Mouse (Mus musculus): ENCODE measurements around the gene Tle3.

Gene Tle3

GRCm38 (mm10) chr9:61358933-61359332, 13.2 kb upstream of the Tle3 start:
- no peak for DNase-seq (ENCODE audit: low spot score in 2 of 2)

DNA sequence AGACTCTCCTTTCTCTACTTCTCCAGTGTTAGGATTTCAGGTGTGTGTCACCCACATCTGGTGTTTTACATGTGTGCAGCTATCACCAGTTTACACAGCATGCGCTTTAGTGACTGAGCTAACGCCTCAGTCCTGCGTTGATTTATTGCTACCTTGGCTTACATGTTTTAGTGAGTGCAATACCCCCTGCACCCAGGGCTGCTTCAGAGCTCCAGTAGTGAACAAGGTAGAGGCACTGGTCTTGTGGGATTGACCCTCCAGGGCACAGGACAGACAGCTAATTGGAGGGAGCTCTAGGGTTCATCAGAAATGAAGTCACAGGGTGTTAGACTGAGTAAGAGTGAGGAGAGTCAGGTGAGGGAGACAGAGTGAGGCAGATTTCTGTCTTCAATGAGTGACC, 12.4 kb upstream of the Tle3 start:
- no peak for DNase-seq (ENCODE audit: low spot score in 2 of 2)

DNA sequence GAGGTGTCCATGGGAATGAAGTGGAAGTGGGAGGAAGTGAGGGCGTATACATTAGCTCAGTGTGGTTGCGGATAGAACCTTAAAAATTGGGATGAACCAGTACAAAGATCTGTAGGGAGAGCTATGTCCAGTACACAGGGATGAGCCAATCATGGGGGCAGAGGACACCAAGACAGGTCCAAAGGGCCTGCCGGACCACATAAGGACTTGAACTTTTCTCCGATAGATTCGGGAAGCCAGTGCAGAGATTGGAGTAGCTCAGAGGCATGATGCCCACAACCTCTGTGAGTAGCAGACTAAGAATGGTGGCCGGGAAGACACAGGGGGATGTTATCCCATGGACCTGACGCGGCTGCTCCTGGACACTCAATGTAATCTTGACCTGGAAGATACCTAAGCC, 12.0 kb upstream of the Tle3 start:
- no peak for DNase-seq (ENCODE audit: low spot score in 2 of 2)

DNA sequence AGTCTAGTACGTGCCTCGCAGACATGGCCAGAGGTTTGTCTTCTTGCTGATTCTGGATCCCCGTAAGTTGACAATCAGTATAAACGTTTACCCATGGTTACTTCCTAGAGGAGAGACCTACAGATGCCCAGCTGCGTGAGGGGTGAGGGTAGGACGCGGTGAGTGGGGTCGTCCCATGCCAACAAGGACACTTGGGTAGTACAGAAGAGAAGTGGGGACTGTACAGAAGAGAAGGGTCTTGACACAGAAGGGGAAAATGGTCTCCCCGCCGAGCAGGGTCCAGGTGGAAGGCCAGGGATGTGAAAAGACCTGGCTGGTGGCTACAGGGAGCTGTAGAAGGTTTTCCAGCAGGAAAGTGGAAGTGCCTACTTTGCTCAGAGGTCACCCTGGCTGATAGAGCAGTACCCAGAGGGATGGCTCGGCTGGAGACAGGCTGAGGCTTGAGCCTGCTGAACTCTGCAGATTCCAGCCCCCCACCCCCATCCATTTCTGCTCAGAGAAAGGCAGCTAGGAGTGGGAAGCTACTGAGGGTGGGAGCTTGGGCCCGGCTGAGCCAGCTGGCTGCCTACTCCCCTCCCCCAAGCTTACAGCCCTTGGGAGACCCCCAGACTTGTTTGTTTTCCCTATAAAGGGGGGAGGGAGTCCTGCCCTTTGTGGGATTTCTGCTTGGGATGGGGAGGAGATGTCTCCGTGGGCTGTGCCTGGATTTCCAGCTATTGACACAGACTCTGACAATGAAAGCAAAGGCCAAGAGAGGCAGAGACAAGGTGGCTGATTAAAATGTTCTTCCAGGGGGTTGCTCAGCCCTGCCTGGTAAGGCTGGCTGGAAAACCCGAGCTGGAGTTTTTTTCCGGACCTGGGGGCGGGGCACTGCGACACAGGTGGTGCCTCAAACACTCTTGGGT, 11.2 kb upstream of the Tle3 start:
- DNase-seq (ENCODE audit: low spot score in 2 of 2) = no peak

- DNase-seq (ENCODE audit: low spot score in 2 of 2) = no peak
Observed at GRCm38 (mm10) chr9:61363194-61363593, 9.0 kb upstream of the Tle3 start.

GRCm38 (mm10) chr9:61366108-61366507, 6.1 kb upstream of the Tle3 start:
- DNase-seq (ENCODE audit: low spot score in 2 of 2) = no peak

- DNase-seq (ENCODE audit: low spot score in 2 of 2) = no peak
Observed at GRCm38 (mm10) chr9:61367156-61367555, 5.0 kb upstream of the Tle3 start.

GRCm38 (mm10) chr9:61367857-61368566, 4.2 kb upstream of the Tle3 start:
- DNase-seq (ENCODE audit: low spot score in 2 of 2) = no peak

DNA sequence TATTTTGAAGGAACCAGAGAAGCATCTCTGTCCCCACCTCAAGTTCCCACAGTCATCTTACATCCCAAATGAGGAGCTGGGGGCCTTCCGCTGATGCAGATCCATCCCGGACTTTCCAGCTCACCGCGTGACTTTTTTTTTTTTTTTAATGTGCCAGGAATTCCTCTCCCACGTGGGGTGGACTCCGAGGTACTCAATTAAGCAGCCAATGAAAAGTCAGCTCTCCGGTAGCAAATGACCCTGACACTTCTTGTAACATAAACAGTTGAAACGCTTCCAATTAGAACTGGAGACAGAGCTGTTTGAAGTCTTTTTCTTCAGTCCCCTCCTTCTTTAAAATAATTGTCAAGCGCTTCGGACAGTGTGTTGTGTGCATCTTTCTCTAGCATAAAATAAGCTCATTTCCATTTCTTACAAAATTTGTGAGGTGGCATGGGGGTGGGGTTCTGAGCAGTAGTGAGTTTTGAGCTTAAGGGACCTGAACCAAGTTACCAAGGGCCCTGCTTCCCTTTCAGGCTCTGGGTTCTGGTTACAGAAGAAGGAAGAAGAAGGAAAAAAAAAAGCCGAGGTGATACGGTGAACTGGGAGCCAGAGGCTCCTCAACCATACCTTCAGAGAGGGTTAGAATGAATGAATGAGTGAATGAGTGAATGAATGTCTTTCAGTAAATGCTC, 3.5 kb upstream of the Tle3 start:
- no peak for DNase-seq (ENCODE audit: low spot score in 2 of 2)

GRCm38 (mm10) chr9:61369316-61370273, 2.6 kb upstream of the Tle3 start:
- DNase-seq (ENCODE audit: low spot score in 2 of 2) = no peak

GRCm38 (mm10) chr9:61370454-61370888, 1.7 kb upstream of the Tle3 start:
- peak; percentile 92 to 96 for DNase-seq (ENCODE audit: low spot score in 2 of 2)

DNA sequence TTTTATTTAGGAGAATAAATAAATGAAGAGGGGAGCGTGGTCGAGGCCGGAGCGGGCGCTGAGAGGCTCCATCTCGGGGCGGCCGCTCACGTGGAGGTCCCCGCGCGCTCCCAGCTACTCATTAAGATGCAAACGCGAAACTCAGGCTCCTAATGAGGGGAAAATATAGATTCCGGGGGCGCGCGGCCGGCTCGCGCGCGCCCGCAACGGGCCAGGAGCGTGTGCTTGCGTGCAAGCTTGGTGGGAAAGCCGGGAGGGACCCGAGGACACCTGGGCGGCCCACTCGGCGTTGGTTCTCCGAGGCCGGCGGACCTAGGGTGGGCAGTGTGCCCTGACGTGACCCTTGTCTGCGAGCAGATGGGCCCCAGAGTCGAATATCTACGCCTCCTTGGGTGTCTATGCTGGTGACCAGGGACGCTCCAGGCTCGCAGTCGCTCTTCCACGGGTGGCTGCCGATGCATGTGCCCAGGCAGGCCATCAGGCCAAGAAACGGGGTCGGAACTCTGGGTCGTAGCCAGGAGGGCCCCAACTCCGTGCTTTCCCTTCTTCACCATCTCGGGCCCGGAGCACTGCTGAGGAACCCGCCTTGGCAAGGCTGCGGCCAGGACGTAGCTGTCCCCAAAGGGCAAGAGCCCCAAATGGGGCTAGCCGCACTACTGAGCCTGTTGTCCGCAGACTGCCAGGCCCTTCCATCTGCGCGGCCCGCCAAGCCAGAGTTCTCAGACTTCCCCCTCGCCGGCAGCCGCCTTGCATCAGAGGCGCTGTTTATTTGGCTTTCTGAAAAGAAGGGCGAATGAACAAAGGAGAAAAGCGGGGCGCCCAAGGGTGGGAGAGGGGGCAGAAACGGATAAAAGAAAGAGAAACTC, 1.0 kb upstream of the Tle3 start:
- peak; percentile 40 to 48 for DNase-seq (ENCODE audit: low spot score in 2 of 2)

DNA sequence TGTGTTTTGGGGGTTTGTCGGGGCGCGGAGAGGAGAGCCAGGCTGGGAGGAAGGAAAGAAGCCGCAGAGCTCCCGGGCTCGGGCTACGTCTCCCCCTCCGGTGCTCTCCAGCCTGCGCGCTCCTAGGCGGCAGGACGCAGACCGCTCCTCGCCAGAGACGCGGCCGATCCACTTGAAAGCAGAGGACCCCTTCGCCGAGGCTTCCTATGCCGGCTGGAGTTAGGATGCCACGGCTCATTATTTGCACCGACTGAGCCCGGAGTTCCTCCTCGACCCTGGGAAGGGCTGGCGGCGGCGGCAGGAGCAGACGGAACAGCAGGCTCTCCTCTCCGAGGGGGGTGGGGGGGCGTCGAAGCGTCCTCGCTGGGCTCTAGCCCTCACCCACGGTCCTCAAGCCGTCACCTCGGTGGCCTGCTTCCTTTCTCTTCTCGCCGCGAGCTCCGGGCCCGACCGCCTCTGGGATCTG, 377 bp downstream of the Tle3 start:
- peak in 1 of 2 experiments; percentile 20 for DNase-seq (ENCODE audit: low spot score in 2 of 2)

DNA sequence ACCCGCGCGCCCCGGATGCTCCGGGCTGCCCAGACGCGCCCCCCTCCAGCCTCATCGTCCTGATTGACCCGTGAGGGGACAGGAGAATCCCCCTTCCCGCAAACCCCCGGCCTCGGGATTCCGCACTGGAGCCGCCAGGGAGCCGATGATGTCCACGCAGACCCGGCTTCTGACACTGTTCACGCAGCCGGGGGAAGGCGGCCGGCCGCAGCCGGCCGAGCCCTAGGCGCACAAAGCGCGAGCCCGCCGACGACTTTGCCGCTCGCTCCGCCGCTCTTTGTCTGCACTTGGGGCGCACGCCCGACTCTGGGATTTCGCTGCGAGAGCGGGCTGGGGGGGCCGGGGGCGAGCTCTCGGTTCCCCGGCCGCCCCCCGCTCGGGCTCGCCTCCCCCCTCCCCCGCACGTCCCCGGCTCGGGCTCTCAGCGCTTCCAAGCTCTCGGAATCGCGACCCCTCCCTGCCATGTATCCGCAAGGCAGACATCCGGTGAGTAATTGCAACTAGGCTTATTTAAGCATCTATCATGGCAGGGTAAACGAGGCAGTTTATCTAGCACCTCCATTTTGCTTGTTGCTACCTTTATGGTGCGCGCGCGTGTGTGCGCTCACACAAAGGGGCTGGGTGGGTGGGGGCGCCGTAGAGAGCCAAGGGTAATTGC, 939 bp downstream of the Tle3 start:
- DNase-seq (ENCODE audit: low spot score in 2 of 2) = peak; percentile 22 to 33

- peak in 1 of 2 experiments; percentile 18 for DNase-seq (ENCODE audit: low spot score in 2 of 2)
Observed at GRCm38 (mm10) chr9:61373634-61373941, 1.4 kb downstream of the Tle3 start.

- no peak for DNase-seq (ENCODE audit: low spot score in 2 of 2)
Observed at GRCm38 (mm10) chr9:61373942-61374900, 2.1 kb downstream of the Tle3 start.

- DNase-seq (ENCODE audit: low spot score in 2 of 2) = no peak
Observed at GRCm38 (mm10) chr9:61375002-61375401, 2.8 kb downstream of the Tle3 start.

- no peak for DNase-seq (ENCODE audit: low spot score in 2 of 2)
Observed at GRCm38 (mm10) chr9:61375802-61376561, 3.8 kb downstream of the Tle3 start.

Data from spleen, postnatal 14 days (tissue).